Mouse (Mus musculus) hindbrain, postnatal 0 days (tissue): ENCODE results near the gene Rabggta. TPM values are rescaled to one million over a fixed set of nuclear protein-coding genes. Genes with fewer than 3 reads are reported as not detected.
A peak's percentile ranks its signal among the peaks of the same experiment; 100 is the strongest.

ENCODE experiments used
- ATAC-seq: fragments of 200-750 bp; cut with Nextera tagmentation; 2 replicates; pipeline ENCODE4 v1.8.0; 2017; ENCODE audit warnings: mild to moderate bottlenecking, moderate TSS enrichment, moderate library complexity
- DNase-seq: peaks from one replicate; pipeline ENCODE4 v3.0.0-alpha.2; 2015; ENCODE audit warnings: low spot score
- H3K27ac ChIP-seq: fragments of 300-500 bp; sonication (generic); 2 replicates; pipeline ENCODE4 v1.5.1; 2014; ENCODE audit warnings: mild to moderate bottlenecking
- H3K27me3 ChIP-seq: fragments of 300-500 bp; sonication (generic); 2 replicates; pipeline ENCODE4 v1.6.1; 2014; ENCODE audit warnings: low read length, mixed read lengths; ENCODE audit not compliant: insufficient read depth
- H3K36me3 ChIP-seq: fragments of 300-500 bp; sonication (generic); 2 replicates; pipeline ENCODE4 v1.6.1; 2014; ENCODE audit warnings: low read length, mixed read lengths; ENCODE audit not compliant: insufficient read depth
- H3K4me1 ChIP-seq: fragments of 300-500 bp; sonication (generic); 2 replicates; pipeline ENCODE4 v1.6.1; 2014; ENCODE audit warnings: antibody characterized with exemption, low read length, mixed read lengths; ENCODE audit not compliant: insufficient read depth
- H3K4me2 ChIP-seq: fragments of 300-500 bp; sonication (generic); 2 replicates; pipeline ENCODE4 v1.6.1; 2014; ENCODE audit warnings: low read depth, mild to moderate bottlenecking, low read length, moderate library complexity, mixed read lengths
- H3K4me3 ChIP-seq: fragments of 300-500 bp; sonication (generic); 2 replicates; pipeline ENCODE4 v1.5.1; 2014; ENCODE audit warnings: low read length
- H3K9ac ChIP-seq: fragments of 300-500 bp; sonication (generic); replicated peaks from 2 replicates; pipeline ENCODE4 v1.6.1; 2014; ENCODE audit warnings: mild to moderate bottlenecking, low read length, moderate library complexity, mixed read lengths
- H3K9me3 ChIP-seq: fragments of 300-500 bp; sonication (generic); 2 replicates; pipeline ENCODE4 v1.6.1; 2016; ENCODE audit warnings: low read length, mixed read lengths
- CTCF ChIP-seq: IDR thresholded peaks from 2 replicates; pipeline ENCODE4 v1.5.1; 2016; ENCODE audit warnings: antibody characterized with exemption, control low read depth, low read depth
- WGBS: fragments of 180-500 bp; shearing (Covaris S2); extraction: QIAGEN DNeasy Blood & Tissue Kit; methylation state at CpG from one replicate; pipeline ENCODE4 v1.1.7; 2014; 5-methylcytosine and 5-hydroxymethylcytosine counted together
- polyA plus RNA-seq: library from polyadenylated mRNA; unstranded; fragments of >200 nt; fragmentation: Nextera tagmentation; extraction: Ambion mirVana; gene quantifications from 2 replicates; pipeline ENCODE4 v1.2.1, GENCODE M21; 2015
- total RNA-seq: library from RNA; depleted of rRNA; stranded (reverse); fragments of >200 nt; gene quantifications from 2 replicates; pipeline ENCODE4 v1.2.3, GENCODE M21; 2014

The Rabggta gene
- total and polyA plus RNA-seq, 2 experiments from 2014 or later, result 51.9 to 83.8 TPM

DNA sequence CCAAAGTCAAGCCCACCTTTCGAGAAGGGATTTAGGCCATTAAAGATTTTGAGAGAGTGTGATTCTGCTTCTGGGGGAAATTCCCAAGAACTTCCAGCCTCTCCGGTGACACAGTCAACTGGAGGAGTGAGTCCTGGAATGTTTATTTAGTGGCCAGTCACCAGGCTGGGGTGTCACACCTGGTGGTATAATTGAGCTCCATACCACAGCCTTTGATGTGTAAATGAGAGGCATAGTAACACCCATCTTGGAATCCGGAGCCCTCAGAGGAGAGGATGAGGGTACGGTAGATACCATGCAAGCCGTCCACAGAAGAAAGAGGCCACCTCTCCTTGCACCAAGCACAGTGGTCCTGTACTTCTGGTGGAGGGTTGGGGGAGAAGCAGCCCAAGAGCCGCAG, 19.3 kb downstream of the Rabggta start:
- WGBS, result 70% methylated on average over 6 of the region's 6 CpGs
- DNase-seq (no peak), ATAC-seq (no peak)
- H3K4me2 ChIP-seq, result no peak overlapping the region
- no peaks in the 10 kb centered on the region for H3K9me3 ChIP-seq
- TF ChIP-seq CTCF, result no peak
- no peaks in the 10 kb centered on the region for H3K36me3 ChIP-seq
- no peak overlapping the region for H3K4me3 ChIP-seq
- no peaks in the 10 kb centered on the region for H3K27me3 ChIP-seq
- no peaks in the 10 kb centered on the region for H3K4me1 ChIP-seq
- no peak overlapping the region for H3K27ac ChIP-seq
- no peak overlapping the region for H3K9ac ChIP-seq

DNA sequence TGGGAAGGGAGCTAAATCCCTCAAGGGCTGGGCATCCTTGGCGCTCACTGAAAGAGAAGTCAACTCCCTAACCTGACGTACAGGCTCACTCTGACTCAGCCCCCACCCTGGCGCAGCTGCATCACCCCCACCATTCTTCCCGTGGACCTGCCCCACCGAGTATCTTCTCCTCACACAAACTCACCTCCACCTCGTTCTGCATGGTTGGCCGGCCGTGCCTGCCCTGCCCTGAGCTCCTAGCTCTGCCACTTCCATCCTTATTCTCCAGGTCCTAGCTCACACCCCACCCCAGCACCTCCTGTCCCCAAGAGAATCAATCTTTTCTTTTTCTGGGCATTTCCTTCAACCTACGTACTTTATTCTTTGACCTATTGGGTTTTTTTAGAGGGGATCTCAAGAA, 20.9 kb downstream of the Rabggta start:
- H3K36me3 ChIP-seq, result no peaks in the 10 kb centered on the region
- 64% methylated on average over 9 of the region's 9 CpGs for WGBS
- H3K9ac ChIP-seq, result no peak overlapping the region
- TF ChIP-seq CTCF, result no peak
- no peak overlapping the region for H3K27ac ChIP-seq
- no peaks in the 10 kb centered on the region for H3K9me3 ChIP-seq
- H3K4me3 ChIP-seq, result no peak overlapping the region
- DNase-seq (no peak), ATAC-seq (no peak)
- no peaks in the 10 kb centered on the region for H3K4me1 ChIP-seq
- H3K27me3 ChIP-seq, result no peaks in the 10 kb centered on the region
- H3K4me2 ChIP-seq, result no peak overlapping the region

- H3K9me3 ChIP-seq, result no peaks in the 10 kb centered on the region
- no peak overlapping the region for H3K4me3 ChIP-seq
- no peaks in the 10 kb centered on the region for H3K4me1 ChIP-seq
- no peak for DNase-seq
- no peak overlapping the region for H3K27ac ChIP-seq
- no peaks in the 10 kb centered on the region for H3K36me3 ChIP-seq
- H3K4me2 ChIP-seq, result no peak overlapping the region
- TF ChIP-seq CTCF, result no peak
- ATAC-seq, result no peak
- WGBS, result 86% methylated on average over 4 of the region's 4 CpGs
- H3K27me3 ChIP-seq, result no peaks in the 10 kb centered on the region
- H3K9ac ChIP-seq, result no peak overlapping the region
Observed at GRCm38 (mm10) chr14:55697226-55697625, 24.8 kb downstream of the Rabggta start.

- Histone ChIP-seq H3K36me3 (no peaks in the 10 kb centered on the region), H3K9ac (no peak overlapping the region), H3K27ac (no peak overlapping the region), H3K4me2 (no peak overlapping the region), H3K4me3 (no peak overlapping the region), H3K9me3 (no peaks in the 10 kb centered on the region), H3K27me3 (no peaks in the 10 kb centered on the region), H3K4me1 (no peaks in the 10 kb centered on the region)
- WGBS, result 85% methylated on average over 10 of the region's 10 CpGs
- no peak for DNase-seq
- TF ChIP-seq CTCF, result no peak
- no peak for ATAC-seq
Observed at GRCm38 (mm10) chr14:55689433-55689832, 32.6 kb downstream of the Rabggta start.

DNA sequence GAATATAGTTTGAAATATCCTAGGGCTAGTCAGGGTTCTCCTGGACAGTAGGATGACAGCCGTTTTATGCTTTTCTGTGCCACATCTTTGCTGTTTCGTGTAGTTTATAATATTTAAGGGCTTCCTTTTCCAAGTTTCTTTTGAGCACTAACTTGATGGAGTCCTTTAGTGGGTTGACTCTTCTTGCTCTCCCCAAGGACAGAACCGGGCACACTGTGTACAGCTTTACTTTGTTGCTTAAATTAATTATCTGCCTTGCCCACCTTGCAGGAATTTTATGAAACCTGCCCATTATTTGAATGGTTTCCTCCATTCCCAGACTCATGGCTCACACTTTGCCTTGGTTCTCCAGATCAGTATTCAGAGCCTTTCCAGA, 40.0 kb downstream of the Rabggta start:
- no peak for DNase-seq
- Histone ChIP-seq H3K36me3 (peaks cover 14% of the 10 kb centered on the region), H3K4me3 (peak overlapping the region; percentile 65), H3K4me1 (no peaks in the 10 kb centered on the region; the same call in 1 of the 2 replicates), H3K9me3 (no peaks in the 10 kb centered on the region), H3K4me2 (peak overlapping the region; percentile 95), H3K27ac (0 out of 2 replicates have a peak overlapping the region, but pooled peaks have one; percentile 76), H3K27me3 (no peaks in the 10 kb centered on the region), H3K9ac (peak overlapping the region; percentile 75; the same call in 1 of the 2 replicates)
- ATAC-seq, result peak; percentile 13
- WGBS, result 8% methylated on average over 3 of the region's 3 CpGs
- TF ChIP-seq CTCF, result no peak

- peak; percentile 85 for TF ChIP-seq CTCF
- WGBS, result under 1% methylated on average over 66 of the region's 66 CpGs
- Histone ChIP-seq H3K9me3 (no peaks in the 10 kb centered on the region), H3K27me3 (no peaks in the 10 kb centered on the region), H3K4me2 (peak within 1 kb of the TSS; percentile 95), H3K36me3 (peaks cover 20% of the 10 kb centered on the region), H3K9ac (peak within 1 kb of the TSS; percentile 75), H3K27ac (peak within 1 kb of the TSS; percentile 76), H3K4me3 (peak within 1 kb of the TSS; percentile 65), H3K4me1 (no peaks in the 10 kb centered on the region; the same call in 1 of the 2 replicates)
- ATAC-seq, result peak; percentile 99
- peak; percentile 98 for DNase-seq
Observed at GRCm38 (mm10) chr14:55681160-55682117, 40.6 kb downstream of the Rabggta start, which contains the start of gene Tinf2. Gene Tinf2 (minus strand): TSS chr14:55681820.

- TF ChIP-seq CTCF, result no peak
- H3K36me3 ChIP-seq, result peaks cover 29% of the 10 kb centered on the region
- ATAC-seq (no peak), DNase-seq (no peak)
- 87% methylated on average over 4 of the region's 4 CpGs for WGBS
- H3K4me1 ChIP-seq, result peaks cover 4% of the 10 kb centered on the region
- H3K9ac ChIP-seq, result no peak overlapping the region
- H3K9me3 ChIP-seq, result no peaks in the 10 kb centered on the region
- H3K27ac ChIP-seq, result no peak overlapping the region
- no peak overlapping the region for H3K4me2 ChIP-seq
- H3K27me3 ChIP-seq, result no peaks in the 10 kb centered on the region
- no peak overlapping the region for H3K4me3 ChIP-seq
Observed at GRCm38 (mm10) chr14:55677615-55678014, 44.4 kb downstream of the Rabggta start.
